Mouse (Mus musculus) kidney, postnatal 4 days (tissue): ENCODE data around the gene Zfp768.
A peak's percentile ranks its signal among the peaks of the same experiment; 100 is the strongest.
"Not testable (repeated sequence)": the region's sequence is repeated elsewhere in the genome, so short reads cannot be mapped to it uniquely, and the experiment has no call there.

Source experiments
- DNase-seq, 2 experiments: peaks; one replicate each; pipeline ENCODE4 v3.0.0; 2021; ENCODE audit warnings: mixed read lengths in 2 of 2

Zfp768 gene

DNA sequence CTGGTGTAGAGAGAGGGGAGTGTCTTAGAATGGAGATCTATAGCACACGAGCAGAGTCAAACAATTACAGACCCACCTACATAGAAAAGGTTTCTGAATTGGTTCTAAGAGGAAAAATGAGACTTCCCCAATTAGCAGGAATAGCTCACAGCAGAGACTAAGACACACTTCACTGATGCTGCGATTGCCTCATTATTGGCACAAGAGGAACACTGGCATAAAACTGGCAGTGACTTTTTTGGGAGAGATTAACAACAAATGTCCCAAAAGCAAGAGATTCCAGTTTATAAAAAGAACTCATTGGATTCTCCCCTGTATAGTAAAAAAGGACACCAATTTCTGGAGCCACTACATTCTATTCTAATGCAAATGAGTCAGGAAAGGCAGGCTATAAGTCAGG is 12.5 kb upstream of the Zfp768 start:
- DNase-seq: no peak

DNA sequence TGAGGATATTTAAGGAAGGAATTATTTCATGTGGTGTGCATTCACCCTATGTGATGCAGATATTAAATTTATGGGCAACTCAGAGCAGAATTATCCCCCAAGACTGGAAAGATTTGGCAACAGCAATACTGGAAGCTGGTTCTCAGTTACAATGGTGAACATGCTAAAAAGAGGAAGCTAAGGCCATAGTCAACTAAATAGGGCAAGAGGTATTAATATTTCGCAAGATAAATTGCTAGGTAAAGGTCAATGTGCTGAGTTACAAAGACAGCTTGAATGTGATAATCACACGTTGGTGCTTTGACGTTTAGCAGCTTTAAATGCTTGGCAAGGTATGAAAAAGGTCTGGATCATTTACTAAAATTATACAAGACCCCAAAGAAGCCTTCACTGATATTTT is 10.4 kb upstream of the Zfp768 start:
- DNase-seq: no peak

DNA sequence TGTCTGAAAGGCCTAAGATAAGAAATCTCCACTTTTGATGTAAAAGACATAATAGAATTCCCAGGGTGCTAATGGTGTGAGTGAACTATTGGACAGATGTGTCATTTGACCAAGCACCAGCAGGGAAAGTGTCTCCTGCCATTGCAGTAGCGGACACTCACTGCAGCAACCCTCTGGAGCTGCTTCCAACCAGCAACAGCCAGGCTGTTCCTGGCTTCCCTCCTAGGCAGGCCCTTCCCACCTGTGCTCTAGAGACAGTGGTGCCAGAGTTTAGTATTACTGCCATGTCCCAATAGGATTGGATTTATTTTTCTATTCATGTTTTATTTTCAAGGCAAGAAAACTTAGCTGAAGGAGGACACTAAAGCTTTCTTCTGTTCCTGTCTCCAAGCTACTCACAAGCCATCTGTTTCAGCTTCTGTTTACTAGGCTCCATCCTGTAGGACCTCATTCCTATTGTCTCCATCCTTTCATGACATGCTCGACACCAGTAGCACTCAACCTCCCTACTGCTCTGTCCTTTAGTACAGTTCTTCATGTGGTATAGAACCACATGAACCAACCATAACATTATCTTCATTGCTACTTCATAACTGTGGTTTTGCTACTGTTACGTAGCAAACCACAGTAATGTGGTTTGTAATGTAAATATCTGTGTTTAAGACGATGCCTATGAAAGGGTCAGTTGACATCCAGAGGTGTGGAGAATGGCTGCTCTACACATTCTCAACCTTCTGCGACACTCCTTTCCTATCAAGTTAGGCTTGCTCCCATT is 6.0 kb upstream of the Zfp768 start:
- DNase-seq: no peak

DNA sequence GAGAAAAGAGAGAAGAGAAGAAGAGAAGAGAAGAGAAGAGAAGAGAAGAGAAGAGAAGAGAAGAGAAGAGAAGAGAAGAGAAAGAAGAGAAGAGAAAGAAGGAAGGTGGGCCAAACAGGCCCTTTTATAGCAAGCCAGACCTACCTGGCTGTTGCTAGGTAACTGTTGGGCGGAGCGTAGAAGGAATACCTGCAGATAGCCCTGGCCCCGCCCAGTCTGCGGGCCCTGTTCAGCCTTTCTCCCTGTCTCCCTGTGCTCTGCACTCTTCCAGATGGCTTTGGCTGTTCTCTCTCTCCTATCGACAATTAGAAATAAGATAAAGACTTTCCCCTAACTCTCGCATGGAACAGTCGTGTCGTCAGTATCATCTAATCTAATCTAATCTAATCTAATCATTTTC is 1.3 kb upstream of the Zfp768 start:
- peak; percentile 66 to 81 for DNase-seq

DNA sequence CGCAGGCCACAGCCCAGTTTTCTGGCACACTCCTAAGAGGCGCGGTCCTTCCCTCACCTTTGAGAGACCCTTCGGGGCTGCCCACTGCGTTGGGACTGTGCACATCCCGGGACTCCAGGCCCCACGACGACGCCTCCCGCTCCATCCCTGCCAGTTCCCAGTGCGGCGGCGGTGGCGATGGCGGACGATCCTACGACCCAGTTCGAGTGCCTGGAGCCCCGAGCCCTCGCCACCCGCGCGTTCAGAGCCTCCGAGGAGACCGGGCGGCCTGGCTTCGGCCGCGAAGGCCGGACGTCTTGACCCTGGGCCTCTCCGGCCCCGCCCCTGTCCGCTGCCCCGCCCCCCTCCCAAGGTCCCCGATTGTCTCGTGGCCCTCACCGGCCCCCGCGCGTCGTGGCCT is 297 bp downstream of the Zfp768 start:
- no peak for DNase-seq

DNA sequence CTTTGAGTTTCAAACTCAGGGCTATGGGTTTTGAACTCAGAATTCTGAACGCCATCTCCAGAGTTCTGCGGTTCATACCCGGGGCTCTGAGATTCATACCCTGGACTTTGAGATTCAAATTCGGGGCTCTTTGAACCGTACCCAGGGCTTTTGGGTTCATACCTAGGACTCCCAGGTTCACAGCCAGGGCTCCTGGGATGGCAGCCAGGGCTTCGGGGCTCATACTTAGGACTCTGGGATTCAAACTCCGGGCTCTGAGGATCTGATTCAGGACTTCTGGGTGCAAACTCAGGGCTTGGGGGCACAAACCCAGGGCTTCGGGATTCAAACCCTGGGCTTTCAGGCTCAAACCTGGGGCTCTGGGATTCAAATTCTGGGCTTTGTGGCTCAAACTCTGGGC is 1.0 kb downstream of the Zfp768 start:
- DNase-seq: peak in 1 of 2 experiments; percentile 9

DNA sequence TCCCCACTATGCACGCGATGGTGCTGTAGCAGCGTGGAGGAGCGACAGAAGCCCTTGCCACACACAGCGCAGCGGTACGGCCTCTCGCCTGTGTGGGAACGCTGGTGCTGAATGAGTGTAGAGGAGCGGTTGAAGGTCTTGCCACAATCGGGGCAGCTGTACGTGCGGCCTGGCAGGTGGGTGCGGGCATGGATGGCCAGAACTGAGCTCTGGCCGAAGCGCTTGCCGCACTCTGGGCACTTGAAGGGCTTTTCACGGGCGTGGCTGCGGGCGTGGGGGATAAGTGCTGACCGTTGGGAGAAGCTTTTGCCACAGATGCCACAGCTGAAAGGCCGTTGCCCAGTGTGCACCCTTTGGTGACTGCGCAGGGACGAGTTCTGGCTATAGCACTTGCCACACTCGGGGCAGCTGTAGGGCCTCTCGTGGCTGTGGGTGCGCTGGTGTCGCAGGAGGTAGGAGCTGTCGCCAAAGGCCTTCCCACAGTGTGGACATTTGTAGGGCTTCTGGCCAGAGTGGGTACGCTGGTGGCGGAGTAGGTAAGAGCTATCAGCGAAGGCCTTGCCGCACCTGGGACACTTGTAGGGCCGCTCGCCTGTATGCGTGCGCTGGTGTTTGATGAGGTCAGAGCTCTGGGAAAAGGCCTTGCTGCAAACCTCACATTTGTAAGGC is 1.9 kb downstream of the Zfp768 start:
- DNase-seq: no peak

DNA sequence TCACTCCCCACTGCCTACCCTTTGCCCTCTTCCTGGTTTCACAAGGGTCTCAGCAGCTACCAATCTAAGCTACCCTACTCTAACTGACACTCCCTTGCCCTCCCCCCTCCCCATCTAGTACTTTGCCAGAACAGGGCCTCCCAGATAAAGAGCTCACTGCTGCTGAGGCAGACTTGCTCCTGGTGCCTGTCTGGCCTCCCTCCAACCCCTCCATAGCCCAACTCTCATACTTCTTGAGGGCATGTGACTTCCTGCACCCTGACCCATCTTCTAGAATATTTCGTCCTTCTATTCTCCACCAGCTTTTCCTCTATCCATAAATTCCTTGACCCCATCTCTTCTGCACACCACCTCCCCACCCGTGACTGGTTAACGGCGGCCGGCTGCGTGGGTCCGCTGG is 2.5 kb downstream of the Zfp768 start:
- DNase-seq: no peak

DNA sequence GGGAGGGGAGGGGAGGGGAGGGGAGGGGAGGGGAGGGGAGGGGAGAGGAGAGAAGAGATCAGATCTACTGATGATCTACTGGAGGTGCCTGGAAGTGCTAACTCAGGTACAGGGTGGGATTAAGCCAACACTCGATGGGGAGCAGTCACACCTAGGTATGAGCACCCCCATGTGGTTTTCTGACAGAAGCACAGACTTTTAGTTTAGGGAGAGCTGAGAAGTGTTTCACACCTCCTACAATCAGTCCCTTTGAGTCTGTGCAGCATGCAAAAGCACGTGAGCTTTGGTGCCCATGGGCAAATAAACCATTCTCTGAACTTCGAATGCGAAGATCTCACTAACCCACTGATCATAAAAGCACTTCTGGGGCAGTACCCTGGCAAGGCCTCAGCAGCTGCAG is 3.1 kb downstream of the Zfp768 start:
- DNase-seq: peak in 1 of 2 experiments; percentile 26

DNA sequence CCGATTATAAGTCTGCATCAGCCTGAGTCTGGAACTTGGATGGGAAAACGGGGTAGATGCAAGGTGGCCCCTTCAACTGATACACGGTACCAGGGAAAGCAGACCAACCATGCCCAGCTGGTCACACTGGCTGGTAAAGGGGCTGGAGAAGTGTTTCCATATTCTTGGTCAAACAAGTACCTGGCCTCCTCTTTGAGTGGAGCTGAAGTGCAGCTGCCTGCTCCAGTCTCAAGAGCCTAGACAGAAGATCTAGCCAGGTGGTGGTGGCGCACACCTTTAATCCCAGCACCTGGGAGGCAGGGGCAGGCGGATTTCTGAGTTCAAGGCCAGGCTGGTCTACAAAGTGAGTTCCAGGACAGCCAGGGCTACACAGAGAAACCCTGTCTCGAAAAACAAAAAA is 3.5 kb downstream of the Zfp768 start:
- not testable (repeated sequence) for DNase-seq

DNA sequence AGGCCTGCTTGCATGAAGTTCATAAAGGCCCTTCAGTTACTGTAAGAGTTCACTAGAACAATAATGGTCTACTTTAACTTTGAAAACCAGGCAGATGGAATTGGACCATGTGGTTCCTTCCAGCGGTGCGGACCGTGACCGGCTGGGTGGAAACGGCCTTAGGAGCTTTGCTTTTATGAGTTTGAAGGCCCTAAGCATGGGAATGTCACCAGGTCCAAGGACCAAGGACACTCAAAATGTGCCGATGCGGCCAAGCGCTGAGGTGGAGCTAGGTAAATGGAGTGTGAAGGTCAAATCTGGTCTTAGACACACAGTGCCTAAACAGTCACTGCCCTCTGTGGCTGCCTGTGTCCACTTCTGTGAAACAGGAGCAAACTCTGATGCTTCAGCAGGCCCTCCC is 4.0 kb downstream of the Zfp768 start:
- DNase-seq: peak in 1 of 2 experiments; percentile 58

DNA sequence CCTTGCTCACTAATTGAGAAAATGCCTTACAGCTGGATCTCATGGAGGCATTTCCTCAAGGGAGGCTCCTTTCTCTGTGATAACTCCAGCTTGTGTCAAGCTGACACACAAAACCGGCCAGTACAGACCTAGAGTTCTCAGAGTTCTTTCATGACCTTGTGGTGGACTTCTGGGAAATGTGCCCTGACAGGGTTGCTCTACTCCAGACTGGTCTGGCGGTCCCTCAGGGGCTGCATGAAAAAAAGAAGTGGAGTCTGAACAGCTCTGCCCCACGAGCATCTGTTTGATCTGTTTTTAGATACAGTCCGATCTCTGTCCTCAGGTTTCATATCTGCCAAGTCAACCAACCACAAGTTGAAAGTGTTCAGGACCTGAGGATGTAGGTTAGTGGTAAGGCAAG is 7.8 kb downstream of the Zfp768 start:
- peak in 1 of 2 experiments; percentile 16 for DNase-seq

DNA sequence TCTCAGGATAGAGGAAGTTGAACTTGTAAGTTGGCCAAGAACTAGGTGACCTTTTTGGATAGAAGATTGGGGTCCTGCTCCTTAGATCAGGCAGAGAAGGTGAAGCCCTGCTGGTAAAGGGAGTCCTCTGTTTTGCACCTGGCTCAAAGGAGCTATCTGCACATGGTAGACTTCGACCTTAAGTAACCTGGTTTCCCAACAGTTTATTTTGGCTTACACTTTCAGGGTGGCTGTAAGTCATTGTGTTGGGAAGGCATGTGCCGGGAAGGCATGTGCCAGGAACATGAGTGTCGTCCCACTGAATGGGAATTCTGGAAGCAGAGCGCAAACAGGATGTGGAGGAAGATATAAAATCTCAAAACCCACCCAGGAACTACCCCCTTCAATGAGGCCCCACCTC is 9.8 kb downstream of the Zfp768 start:
- DNase-seq: no peak

DNA sequence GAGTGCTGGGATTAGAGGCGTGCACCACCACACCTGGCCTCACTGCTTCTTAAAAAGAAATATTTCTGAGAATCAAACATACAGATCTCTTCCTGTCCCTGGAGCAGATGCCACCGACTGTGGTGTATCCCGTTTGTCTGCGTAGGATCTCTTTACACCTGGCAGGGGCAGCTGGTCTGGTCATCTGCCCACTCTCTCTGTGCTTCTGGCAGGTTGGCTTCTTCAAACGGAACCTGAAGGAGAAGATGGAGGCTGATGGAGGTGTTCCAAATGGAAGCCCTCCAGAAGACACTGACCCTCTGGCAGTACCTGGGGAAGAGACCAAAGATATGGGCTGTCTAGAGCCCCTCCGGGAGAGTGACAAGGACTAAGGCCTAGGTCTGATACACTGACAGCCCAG is 12.1 kb downstream of the Zfp768 start:
- no peak for DNase-seq

DNA sequence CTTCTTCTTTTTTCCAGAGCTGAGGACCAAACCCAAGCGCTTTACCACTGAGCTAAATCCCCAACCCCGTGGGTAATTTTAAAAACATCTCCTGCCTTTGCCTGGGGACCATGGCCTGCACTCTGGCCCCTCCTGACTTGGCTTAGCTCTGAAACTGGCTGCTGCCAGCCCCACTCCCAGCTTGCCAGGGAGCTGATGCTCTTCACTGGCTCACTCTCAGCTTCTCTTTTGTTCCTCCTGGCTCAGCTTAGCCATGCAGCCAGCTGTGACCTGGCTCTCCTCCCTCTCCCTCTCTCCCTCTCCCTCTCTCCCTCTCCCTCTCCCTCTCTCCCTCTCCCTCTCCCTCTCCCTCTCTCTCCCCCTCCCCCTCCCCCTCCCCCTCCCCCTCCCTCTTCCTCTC is 18.7 kb downstream of the Zfp768 start:
- peak in 1 of 2 experiments; percentile 41 for DNase-seq

DNA sequence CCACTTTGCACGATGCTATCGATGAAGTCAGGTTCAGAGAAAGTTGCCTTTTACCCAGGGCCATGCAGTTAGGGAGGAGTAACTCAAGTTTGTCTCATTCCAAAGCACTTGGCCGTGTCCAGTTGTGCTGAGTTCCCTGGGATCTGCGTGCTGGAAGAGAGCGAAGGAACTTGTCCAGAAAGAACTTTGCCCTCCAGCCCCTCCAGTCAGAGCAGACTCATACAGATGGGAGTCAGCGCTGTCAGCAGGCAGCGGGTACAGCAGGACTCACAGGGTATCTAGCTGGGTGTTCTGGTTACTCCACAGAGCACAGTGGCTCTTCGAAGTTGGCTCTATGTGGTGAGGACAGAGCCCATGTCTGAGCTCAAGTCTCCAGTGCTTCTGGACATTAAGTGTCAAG is 19.8 kb downstream of the Zfp768 start:
- peak in 1 of 2 experiments; percentile 55 for DNase-seq

DNA sequence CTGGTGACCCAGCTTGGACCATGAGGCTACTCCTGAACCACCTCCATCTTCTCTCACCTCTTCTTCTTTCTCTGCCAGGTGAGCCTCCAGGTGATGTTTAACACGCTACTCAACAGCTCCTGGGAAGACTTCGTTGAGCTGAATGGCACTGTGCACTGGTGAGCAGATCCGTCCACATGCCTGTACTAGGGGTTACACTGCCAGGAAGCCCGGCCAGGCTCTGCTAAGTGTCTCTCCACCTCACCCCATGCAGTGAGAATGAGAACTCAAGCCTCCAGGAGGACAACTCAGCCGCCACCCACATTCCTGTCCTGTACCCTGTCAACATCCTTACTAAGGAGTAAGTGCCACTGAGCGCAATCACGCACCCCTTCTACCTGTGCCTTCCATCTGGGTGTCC is 20.4 kb downstream of the Zfp768 start:
- no peak for DNase-seq

DNA sequence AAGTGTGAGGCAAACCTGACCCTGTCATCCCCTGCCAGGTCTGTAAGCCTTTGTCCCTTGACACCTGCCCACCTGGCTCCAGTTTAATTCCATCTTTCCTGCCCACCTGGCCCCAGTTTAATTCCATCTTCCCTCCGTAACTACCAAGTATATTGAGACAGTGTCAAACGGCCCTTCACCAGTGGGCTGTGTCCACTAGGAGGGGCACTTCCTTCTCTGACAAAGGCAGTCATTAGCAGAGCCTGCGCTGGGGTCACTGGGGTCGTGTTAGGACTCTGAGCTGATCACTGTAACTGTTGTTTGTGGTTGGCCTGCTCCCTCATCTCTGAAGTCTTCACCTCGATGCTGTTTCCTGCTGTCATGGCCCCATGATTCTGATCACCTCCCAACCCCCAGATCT is 23.3 kb downstream of the Zfp768 start:
- peak; percentile 67 to 77 for DNase-seq

DNA sequence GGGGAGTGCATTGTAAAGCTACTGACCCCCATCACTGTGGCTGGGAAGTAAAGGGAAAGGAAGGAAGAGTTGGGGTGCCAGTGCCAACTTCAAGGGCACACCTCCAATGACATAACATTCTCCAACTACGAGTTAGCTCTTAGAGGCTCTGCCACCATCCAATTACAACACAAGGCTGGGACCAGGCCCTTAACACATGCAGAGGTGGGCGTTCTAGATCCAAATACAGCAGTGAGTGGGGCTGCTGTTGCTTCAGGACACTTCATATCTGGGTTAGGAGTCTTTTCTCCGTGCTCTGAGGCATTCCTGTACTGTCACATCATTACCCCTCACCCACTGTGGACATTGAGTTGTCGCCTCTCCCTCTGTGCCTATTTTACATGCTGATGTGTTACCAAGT is 24.3 kb downstream of the Zfp768 start:
- DNase-seq: no peak

DNA sequence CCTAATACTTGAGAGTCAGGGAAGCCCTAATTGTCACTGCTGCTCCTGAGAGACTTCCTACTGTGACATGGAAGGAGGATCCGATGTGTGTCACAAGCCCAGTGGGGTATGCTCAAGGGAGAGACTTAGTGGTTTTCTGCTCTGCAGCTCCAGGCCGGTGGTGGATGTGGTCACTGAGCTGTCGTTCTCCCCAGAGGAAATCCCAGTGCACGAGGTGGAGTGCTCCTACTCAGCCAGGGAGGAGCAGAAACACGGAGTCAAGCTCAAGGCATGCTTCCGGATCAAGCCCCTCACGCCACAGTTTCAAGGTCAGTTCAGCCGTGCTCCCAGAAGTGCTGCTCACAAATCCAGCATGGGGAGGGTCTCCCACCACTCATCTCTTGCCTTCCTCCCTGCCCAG is 31.5 kb downstream of the Zfp768 start:
- DNase-seq: no peak

DNA sequence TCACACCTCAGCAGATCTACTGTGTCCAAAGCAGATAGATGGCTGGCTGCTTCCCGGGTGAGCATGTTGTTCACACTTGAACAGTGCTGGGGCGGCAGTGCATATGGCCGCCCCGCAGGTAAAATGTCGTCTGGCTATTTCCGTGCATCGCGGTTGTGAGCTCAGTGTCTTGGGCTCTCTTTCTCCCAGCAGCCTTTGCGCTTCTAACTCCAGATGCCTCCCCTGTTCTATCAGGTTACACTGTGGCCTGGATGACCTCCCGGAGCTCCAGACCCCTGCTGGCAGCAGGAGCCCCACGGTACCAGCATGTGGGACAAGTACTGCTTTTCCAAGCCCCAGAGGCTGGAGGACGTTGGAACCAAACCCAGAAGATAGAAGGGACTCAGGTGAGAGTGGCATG is 35.4 kb downstream of the Zfp768 start:
- DNase-seq: no peak

DNA sequence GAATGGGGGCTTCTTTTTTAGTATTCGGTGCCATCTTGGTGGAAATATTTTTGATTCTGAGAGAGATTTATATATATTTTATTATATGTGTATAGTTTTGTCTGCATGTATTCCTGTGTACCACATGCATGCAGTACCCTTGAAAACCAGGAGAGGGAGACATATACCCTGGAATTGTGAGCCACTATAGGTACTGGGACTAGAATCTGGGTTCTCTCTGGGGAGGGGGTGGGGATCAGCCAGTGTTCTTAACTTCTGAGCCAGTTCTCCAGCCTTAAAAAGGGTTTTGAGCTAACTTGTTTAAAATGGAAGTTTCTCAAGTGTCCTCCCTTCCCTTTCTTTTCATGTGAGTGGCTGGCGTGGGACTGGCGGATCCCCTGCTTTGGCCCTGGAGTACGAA is 36.5 kb downstream of the Zfp768 start:
- peak; percentile 30 to 49 for DNase-seq

DNA sequence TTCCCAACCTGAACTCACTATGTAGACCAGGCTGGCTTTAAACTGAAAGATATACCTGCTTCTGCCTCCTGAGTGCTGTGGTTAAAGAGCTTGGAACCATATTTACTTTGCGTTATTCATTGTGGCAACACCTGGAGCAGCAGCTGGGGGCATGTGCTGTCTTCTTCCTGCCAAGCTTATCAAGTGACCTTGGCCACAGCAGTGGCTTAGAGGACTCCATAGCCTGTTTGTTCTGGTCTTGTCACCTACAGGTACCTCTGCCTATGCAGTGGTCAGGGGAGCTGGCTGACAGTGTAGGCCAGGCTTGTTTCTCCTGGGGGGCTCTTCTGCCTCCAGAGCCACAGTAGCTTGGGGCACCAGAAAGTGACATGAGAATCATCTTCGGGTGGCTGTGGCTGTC is 37.0 kb downstream of the Zfp768 start:
- DNase-seq: no peak

DNA sequence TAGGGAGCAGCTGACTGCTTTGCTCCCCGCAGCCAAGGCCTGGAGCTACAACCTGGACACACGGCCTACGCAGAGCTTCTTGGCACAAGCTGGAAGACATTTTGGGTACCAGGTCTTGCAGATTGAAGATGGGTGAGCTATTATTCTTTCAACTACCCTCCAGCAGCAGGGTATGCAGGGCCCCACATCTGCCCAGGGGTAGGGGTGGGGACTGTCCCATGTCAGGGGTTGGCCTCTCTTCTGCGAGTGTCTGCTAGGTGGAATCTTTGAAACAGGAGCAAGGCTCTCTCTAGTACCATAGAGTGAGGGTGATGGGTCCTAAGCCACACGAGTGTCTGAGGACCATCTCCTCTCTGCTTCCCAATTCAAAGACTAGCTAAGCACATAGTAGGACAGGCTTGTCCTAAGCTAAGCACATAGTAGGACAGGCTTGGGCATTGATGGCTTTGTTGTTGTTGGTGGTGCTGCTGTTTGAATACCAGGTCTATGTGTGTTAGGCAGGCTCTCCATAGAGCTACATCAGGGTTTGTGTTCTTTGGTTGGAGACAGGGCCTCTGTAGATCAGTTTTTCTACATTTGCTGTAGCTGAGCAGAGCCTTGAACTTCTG is 47.7 kb downstream of the Zfp768 start:
- no peak for DNase-seq
